Mouse (Mus musculus) frontal cortex, postnatal 36 days (tissue): Measurements from ENCODE around the gene Pcp4l1.
A peak's percentile ranks its signal among the peaks of the same experiment; 100 is the strongest.
"Not testable (repeated sequence)": the region's sequence is repeated elsewhere in the genome, so short reads cannot be mapped to it uniquely, and the experiment has no call there.

Source experiments
- DNase-seq, 2 experiments: peaks; one replicate each; pipeline ENCODE4 v3.0.0; 2022; ENCODE audit warnings: low spot score in 2 of 2

The Pcp4l1 gene

DNA sequence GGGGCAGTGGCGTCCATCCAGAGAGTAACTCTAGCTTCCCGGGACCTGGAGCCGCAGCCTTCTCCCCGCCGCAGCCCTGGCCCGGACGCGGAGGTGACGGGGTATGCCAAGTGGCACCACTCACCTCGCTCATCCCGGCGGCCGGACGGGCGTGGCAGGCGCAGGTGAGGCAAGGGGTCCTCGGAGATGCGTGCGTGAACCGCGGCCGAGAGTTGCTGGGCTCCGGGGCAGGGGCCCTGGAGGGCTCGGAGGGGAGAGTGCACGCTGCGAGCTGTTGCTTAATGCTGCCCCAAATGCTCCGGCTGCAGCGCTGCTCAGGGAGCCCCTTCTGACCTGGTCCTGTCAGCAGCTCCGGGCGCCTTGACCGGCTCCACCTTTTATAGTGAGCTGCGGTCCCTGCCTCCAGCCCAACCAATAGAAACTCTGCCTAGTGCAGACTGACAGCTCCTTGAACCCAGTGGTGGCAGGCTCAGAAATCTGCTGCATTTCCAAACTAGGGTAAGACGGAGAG, at the start of gene Pcp4l1:
Gene Pcp4l1, minus strand, starts transcription at position 382 of the 511 bp plus-strand sequence.
- DNase-seq: peak; percentile 57 to 58

DNA sequence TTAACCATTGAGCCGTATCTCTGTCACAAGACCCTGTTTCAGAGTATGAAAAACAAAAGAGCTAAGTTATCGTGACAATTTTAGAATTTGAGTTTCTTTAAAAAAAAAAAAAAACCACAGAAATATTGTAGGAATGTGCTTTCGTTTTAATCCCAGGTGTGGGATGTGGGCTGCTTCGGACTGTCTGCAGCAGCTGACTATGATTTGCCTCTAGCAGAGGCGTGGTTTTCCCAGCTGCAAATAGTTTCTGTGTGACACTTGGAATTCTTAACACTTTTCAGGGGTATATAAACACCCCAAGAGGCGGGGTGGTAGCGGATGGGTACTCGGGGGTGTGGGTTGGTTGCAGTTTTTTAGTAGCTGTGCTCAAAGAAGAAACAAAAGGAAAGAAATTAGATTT, 49.3 kb upstream of the Pcp4l1 start:
- DNase-seq: no peak

DNA sequence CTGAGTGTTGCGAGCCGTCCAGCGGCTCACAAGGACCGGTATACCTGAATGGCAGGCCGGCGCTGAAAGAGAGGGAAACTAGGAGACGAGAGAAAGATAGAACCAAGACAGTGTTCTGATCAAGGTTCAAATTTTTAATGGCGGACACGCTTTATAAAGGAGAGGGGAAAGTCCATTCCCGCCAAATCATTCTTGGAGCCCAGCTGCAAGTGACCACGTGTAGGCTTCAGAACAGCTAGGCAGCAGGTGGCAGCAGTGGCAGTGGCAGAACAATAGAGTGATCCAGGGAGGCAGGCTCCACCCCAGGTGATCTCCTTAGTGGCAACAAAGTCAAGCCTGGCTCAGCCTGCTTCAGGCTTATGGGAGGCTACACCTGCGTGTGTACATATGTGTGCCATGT, 45.9 kb upstream of the Pcp4l1 start:
- not testable (repeated sequence) for DNase-seq

DNA sequence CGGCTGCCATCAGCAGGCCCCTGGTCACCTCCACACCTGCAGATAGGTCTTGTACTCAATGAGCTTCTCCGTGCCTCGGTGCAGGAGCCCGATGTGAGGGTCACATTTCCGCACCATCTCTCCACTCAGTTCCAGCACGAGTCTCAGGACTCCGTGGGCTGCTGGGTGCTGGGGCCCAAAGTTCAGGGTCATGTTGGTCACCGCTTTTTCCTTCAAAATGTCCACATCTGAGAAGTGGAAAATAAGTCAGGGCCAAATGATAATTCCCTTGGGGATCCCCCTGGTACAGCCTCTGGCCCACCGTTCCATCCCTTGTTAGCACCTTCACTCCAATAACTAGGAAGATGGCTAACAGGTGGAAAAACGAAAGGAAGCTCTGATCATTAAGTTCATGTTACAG, 44.8 kb upstream of the Pcp4l1 start:
- no peak for DNase-seq

DNA sequence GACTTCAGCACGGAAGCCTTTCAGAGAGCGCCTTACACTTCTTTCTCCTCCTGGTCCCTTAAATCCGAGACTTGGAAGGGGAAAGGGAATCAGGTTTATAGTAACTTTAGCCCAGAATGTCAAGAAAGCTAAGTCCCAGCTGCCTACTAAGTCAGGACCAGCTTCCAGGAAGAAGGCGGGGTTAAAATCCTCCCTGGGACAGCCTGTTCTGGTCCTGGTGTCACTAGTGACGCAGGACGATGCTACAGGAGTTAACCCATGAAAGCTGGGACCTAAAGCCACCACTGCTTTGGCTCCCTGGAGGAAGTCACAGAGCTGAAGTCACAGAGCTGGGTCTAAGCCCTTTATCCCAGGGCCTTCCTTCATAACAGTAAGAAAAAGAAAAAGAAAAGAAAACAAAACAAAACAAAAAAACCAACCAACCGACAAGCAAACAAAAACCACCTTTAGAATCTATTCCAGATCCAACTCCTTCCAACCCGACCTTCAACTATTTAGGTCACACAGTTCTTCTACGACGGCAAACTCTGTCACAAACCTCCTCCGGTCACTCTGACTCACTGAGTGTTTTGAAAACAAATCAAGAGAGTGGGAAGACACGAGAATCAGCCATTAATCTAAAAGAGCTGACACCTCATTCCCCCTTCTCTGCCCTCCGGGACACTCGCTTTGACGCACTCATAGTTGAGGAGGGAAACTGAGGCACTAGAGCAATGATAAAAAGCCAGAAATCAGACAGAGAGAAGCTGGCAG, 44.1 kb upstream of the Pcp4l1 start:
- no peak for DNase-seq

DNA sequence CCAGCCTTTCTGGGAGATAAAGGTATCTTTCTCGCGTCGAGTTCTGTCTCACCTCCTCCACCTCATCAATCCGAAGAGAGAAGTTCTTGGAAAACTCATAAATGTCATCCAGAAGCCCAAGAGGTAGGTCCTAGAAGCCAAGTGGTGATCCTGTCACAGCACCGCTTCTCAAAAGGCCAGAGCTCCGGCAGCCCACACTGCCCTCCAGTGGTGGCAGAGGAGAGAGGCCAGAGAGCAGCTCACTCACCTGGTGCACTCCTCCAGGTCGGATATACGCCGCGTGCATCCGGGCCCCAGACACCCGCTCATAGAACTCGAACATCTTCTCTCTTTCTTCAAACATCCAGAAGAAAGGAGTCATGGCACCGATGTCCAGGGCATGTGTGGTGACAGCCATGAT, 42.4 kb upstream of the Pcp4l1 start:
- DNase-seq: peak in 1 of 2 experiments; percentile 49

DNA sequence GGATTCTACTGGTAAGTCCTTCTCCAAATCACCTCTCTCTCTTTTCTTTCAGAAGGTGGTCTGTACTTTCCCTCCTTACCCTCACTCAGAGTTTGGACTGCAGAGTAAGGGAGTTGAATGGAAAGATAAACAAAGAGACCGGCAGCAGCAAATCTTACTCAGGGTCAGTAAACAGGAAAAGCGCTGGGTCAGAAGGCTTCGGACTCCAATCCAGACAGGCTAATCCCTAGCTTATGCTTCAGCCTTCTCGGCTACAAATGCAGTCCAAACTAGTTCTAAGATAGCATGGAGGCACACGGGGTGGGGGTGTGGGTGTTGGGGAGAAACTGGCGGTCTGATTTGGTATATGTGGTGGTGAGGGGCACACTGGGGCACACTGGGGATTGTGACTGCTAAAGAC, 41.4 kb upstream of the Pcp4l1 start:
- no peak for DNase-seq

DNA sequence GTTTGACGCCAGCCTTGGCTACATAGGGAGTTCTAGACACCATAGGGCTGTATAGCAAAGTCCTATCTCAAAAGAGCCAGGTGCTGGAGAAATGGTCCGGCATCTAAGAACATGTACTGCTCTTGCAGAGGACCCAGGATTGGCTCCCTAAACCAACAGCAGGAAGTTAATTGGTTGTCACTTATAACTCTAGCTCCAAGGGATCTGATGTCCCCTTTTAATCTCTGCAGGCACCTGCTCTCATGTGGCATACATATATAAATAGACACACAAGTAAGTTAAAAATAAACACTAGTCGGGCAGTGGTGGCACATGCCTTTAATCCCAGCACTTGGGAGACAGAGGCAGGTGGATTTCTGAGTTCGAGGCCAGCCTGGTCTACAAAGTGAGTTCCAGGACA, 39.7 kb upstream of the Pcp4l1 start:
- no peak for DNase-seq

DNA sequence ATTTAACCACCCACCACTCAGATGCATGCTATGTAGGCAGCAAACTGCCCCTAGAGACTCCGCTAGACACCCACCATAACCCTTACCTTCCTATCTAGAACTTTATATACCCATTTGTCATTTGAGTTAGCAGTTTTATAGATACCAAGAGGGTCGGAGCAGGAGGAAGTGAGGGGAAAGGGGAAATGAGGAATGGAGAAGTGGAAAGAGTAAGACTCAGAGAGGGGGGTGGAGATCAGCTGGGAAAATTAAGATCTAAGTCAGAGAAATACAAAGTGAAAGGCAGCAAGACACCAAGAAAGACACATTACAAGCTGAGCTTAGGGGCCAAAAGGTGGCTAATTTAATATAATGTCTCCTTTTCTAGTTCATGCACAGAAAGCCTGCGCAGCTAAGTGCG, 38.5 kb upstream of the Pcp4l1 start:
- no peak for DNase-seq

DNA sequence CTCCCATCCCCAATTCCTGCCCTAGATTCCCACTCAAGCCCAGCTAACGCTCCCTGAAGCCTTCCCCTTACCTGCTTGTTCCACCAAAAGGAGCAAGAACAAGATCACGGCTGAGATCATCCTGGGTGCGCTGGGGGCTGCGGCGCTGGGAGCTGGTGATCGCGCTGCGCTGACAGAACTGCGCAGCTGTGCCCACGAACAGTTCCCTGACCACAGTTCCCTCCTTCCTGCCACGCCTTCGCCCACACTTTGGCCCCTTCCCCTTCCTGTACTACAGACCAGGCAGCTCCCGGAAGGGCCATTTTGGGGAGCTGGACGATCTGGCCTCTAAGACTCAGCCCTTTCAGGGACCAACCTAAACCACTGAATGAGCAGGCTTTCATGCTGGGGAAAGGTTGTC, 38.1 kb upstream of the Pcp4l1 start, which contains the start of gene Fcer1g:
Gene Fcer1g, minus strand, starts transcription at position 240 of the 400 bp plus-strand sequence.
- DNase-seq: no peak

DNA sequence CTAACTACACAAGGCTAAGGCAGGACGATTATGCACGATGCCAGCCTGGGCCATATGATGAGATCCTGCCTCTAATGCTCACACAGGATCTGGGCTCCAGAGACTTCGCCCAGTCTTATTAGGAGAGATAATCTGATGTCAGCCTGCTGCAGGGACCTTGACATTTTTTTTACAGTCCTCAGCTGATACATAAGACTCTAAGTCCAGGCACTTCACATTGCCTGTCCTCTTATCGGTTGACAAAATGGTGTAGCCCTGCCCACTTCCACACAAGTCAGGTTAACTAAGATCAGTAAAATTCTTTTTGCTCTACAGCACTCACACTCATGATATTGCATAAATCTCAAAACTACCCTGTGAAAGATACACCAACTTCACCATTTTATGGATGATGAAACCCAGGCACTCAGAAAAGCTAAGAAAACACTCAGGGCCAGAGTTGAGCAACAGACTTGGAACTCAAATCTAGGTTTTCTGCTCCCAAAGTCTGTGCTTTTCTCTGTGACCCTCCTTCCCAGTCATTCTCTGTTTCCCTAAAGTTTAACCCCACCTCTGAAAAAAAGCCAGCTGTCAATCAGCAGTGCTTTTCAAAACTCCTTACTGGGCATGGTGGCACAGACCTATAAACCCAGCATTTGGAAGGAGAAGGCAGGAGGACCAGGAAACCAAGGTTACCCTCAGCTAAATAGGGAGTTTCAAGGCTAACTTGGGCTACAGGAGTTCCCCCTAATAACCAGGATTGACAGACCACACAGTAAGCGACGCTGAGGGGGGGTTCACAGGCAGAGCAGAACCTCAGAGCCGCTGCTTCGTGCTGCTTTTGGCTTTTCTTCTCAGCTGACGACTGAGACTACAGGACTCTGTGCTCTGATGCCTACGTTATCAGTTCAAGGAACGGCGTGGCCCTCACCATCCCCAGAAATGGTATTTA, 37.0 kb upstream of the Pcp4l1 start:
- no peak for DNase-seq

DNA sequence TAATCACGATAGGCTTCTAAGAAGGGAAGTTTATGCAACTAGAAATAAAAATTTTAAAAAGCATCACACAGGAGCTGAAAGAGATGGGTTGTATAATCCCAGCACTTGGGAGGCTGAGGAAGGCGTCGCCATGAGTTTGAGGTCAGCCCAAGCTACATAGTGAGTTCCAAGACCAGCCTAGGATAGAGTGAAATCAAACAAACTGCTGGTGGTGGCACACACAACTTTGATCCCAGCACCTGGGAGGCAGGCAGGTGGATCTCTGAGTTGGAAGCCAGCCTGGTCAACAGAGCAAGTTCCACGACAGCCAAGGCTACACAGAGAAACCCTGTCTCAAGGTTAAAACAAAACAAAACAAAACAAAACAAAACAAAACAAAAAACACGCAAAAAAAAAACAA, 36.3 kb upstream of the Pcp4l1 start:
- no peak for DNase-seq

DNA sequence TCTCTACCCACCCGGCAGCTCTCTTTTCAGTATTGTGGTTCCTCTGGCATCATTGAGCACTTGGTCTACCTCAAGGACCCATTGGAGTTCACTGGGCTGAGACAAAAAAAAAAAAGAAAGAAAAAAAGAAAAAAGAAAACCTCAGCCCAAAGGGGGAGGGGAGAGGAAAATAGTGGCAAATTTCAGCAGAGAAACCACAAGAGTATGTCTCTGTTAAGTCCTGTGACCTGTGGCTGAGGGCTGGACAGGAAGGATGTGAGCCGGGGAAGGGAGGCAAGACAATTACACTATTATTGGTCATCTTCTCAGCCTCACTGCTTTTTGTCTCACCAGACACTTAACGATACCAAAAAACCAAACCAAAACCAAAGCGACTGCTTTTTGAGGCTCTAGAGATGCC, 35.8 kb upstream of the Pcp4l1 start:
- no peak for DNase-seq

DNA sequence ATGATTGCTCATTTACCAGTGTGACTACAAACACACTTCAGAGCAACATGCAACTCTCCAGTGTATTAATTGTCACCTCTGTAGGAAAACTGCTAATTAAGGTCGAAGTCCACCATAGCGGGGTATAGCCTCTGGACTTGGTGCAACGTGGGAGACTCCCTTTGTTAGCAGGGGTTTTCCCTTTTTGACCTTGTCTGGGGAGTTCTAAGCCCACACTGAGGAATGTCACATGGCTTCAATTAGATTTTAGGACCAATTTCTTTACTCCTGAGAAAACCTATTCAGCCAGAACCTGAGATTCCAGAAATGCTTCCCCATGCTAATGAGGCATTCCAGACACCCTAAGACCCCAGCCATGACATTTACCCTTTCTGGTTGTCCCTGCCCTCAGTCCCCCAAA, 34.1 kb upstream of the Pcp4l1 start:
- no peak for DNase-seq

DNA sequence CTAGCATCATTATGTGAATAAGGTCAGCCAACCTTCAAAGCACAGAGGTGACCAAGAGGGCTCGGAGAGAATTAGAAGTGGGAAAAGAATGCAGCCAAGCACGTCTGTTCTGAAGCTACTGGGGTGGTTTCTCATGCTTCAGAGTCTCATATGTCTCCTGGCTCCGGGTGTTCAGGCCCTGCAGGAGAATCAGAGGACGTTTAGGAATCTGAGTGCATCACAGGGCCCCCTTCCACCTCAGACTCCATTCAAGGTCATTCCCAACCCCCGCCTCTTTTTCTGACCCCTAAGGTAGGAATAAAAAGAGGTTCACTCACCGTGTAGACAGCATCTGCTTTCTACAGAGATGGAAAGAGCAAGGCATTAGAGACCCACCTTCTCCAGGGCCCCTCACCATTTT, 33.7 kb upstream of the Pcp4l1 start:
- DNase-seq: no peak

DNA sequence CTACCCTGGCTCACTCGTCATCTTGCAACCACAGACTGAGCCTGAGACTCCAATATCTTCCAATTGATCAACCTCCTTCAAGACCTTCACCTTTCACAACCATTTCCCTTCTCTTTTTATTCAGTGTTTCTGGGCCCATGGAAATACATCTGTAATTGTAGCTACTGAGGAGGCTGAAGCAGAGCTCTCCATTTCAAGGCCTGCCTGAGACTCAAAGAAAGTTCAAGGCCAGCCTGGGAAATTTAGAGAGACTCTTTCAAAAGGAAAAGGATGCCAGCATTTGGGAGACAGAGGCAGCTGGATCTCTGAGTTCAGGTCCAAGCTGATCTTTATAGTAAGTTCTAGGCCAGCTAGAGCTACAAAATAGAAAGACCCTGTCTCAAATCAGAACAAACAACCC, 31.8 kb upstream of the Pcp4l1 start:
- DNase-seq: no peak

DNA sequence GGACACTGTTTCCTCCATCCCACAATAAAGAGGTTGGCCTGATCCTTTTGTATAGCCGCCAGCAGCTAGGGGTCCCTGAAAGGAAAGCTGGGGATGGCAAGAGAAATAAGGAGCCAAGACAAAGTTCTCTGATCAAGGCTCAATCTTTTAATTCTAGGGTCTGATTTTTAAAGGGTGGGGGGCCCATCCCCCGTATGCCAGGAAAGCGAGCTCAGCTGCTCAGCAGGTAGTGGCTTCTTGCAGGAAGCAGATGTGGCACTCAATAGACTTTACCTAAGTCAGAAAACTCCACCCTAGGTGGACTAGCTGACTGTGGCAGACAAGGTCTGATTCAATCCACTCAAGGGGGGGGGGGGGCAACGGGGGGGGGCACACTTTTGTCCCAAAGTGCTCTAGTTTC, 30.7 kb upstream of the Pcp4l1 start:
- DNase-seq: no peak

DNA sequence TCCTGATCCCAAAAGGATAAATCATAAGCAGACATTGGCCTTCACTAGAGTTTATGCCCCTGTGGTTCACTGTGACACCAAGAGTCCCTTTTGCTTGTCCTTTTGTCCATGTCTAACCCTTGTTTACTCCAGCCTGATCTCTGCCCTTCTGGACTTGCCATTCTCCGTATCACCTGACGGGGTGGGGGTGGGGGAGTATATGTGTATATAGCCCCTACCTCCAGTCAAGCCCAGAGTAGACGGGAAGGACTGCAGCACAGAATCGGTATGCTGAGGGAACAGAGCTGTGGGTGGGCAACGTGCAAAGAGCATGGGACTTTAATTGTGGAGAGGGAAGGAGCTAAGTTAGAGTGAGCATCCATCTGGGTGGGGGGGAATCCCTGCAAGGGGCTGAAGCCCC, 28.8 kb upstream of the Pcp4l1 start, which contains the start of gene Apoa2:
Gene Apoa2, plus strand, starts transcription at position 198 of the 400 bp plus-strand sequence.
- DNase-seq: no peak

DNA sequence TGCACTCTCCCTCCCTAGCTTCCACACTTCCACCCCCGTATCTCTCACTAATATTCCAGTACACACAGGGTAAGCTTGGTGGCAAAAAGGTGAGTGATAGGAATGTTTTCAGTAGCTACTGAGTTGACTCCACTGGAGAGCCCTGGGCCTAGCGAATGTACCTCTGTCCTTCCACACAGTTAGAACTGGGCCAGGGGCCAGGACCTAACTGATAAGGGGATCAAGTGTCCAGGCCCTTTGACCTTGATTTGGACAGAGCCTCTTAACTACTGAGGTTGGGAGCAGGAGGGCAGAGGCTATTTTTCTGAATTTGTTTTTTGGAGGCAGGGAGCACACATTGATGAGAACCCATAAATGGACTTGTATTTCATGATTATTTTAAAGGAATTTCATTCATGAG, 27.7 kb upstream of the Pcp4l1 start:
- DNase-seq: no peak

DNA sequence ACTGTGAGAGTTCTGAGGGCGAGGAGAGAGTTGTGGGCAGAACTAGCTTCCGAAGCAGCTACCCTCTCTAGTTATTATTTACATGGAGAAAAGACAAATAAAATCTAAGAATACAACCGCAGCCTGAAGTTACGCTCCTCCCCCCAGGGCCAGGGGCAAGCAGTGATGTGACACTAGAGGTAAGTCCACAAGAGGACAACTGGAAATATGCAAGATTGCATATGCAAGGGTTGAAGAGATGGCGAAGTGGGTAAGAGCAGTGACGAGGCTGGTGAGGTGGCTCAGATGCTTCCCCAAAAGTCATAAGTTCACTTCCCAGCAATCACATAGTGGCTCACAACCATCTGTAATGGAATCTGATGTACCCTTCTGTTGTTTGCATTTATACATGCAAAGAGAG, 27.1 kb upstream of the Pcp4l1 start:
- no peak for DNase-seq

DNA sequence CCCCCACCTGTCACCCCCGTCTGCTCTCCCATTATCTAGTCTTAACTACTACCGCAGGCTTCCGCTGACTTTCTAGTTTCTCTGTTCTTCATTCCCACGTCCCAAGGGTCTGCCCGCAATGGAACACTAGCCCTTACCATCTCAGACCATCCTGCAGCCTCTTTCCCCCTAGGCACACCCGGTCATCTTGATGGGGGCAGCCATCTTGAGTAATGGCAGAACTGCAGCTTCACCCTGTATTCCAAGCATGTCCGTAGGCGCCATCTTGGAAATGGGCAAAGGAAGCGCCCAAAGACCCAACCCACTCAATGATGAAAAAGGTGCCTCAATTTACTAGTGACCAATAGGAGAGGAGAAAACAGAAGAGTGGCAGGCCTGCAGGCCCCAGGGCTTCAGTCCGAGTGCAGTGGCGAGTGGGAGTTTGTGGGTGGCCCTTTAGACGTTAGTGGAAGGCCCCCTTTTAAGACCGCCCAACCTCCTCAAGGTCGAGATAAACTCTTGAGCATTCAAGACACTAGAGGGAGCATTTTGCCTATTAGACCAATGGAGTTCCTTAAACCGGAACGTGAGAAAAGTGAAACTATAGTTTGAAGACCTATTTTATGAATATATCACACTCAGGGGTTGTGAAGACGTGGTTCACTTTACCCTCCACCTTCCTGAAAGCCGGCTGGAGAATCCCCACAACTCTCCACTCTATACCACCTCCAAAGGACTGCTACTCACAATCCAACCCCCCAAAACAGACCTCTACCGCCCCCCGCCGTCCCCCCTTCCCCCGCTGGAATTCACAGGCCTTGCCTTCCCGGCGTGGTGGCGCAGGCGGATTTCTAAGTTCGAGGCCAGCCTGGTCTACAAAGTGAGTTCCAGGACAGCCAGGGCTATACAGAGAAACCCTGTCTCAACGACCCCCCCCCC, 26.4 kb upstream of the Pcp4l1 start, which contains the start of gene Tomm40l:
Gene Tomm40l, minus strand, starts transcription at position 277 of the 918 bp plus-strand sequence.
- DNase-seq: peak; percentile 96 to 97
